Mouse (Mus musculus) kidney, adult 2 months (tissue): ENCODE data around the gene Pgls.

Source experiments
- CTCF ChIP-seq: fragments of 200-500 bp; conservative IDR thresholded peaks from 2 replicates; pipeline ENCODE4 v1.5.1; 2011; ENCODE audit warnings: low read depth, mild to moderate bottlenecking, control low read depth, low read length, moderate library complexity, mixed read lengths; ENCODE audit not compliant: insufficient read depth, insufficient read length
- POLR2A ChIP-seq: fragments of 200-500 bp; IDR thresholded peaks from one replicate; pipeline ENCODE4 v1.6.1; 2011; ENCODE audit warnings: low read depth, low read length, control low read depth

DNA sequence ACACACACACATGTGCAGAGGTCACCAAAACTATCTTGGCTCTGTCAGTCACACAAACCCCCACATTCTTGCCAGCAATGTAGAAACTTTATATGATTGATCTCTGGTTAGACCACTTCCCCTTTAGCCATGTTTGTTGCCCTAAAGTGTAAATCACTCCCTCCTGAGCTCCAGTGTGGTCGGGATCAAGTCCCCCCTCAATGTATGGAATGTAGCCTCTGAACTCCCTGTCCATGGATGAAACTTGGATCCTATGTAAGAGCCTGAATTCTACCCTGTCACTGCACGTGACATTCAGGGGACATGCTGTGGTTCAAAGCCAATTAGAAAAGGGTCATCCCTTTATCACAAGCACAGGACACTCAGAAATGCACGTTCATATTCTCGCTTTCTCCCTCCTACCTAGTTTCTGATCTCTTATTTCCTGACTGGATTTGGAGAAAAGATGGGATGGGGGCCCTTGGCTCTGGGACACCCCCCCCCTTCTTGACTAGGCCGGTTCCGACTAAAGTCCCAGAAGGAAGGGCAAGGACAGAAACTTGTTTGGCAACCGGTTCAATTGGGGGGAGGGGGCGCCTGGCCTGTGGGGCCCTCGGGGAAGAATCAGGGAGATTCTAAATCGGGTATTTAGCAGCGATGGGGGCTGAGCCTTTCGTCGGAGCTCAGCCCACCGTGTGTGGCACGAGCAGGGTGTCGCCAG, 36.6 kb downstream of the Pgls start:
- TF ChIP-seq POLR2A (no peak), CTCF (no peak)
